Mouse (Mus musculus) embryonic facial prominence, embryonic 13.5 days (tissue): ENCODE data around the gene Rfx4. TPM values are rescaled to one million over a fixed set of nuclear protein-coding genes. Genes with fewer than 3 reads are reported as not detected.

Experiments
- ATAC-seq: fragments of 200-750 bp; cut with Nextera tagmentation; 2 replicates; pipeline ENCODE4 v1.8.0; 2017; ENCODE audit warnings: low read depth; ENCODE audit not compliant: insufficient number of reproducible peaks, insufficient read depth, low FRiP score, low TSS enrichment
- H3K27ac ChIP-seq: fragments of 300-500 bp; sonication (generic); 2 replicates; pipeline ENCODE4 v1.5.1; 2015; ENCODE audit warnings: moderate library complexity, mild to moderate bottlenecking, inconsistent platforms
- H3K27me3 ChIP-seq: fragments of 300-500 bp; sonication (generic); 2 replicates; pipeline ENCODE4 v1.6.1; 2015; ENCODE audit warnings: mild to moderate bottlenecking, inconsistent platforms
- H3K36me3 ChIP-seq: fragments of 300-500 bp; sonication (generic); 2 replicates; pipeline ENCODE4 v1.6.1; 2015; ENCODE audit warnings: mild to moderate bottlenecking, inconsistent platforms
- H3K4me1 ChIP-seq: fragments of 300-500 bp; sonication (generic); 2 replicates; pipeline ENCODE4 v1.6.1; 2015; ENCODE audit warnings: inconsistent platforms
- H3K4me2 ChIP-seq: fragments of 300-500 bp; sonication (generic); 2 replicates; pipeline ENCODE4 v1.6.1; 2015; ENCODE audit warnings: moderate library complexity, mild to moderate bottlenecking, inconsistent platforms
- H3K4me3 ChIP-seq: fragments of 300-500 bp; sonication (generic); 2 replicates; pipeline ENCODE4 v1.5.1; 2015; ENCODE audit warnings: mild to moderate bottlenecking, inconsistent platforms
- H3K9ac ChIP-seq: fragments of 300-500 bp; sonication (generic); 2 replicates; pipeline ENCODE4 v1.6.1; 2015; ENCODE audit warnings: mild to moderate bottlenecking, inconsistent platforms
- H3K9me3 ChIP-seq: fragments of 300-500 bp; sonication (generic); 2 replicates; pipeline ENCODE4 v1.6.1; 2016; ENCODE audit warnings: inconsistent platforms
- WGBS: fragments of 180-500 bp; shearing (Covaris S2); methylation state at CpG from one replicate; pipeline ENCODE4 v1.1.7; 2015; ENCODE audit warnings: mixed read lengths; 5-methylcytosine and 5-hydroxymethylcytosine counted together
- polyA plus RNA-seq: library from polyadenylated mRNA; unstranded; fragments of >200 nt; fragmentation: Nextera tagmentation; extraction: Ambion mirVana; gene quantifications from 2 replicates; pipeline ENCODE4 v1.2.1, GENCODE M21; 2015

Rfx4 gene
- polyA plus RNA-seq, 1 experiment from 2014 or later: 0.44 TPM

GRCm38 (mm10) chr10:84722711-84723110, 33.2 kb upstream of the Rfx4 start:
- ATAC-seq: no peak
- H3K4me2 ChIP-seq: no peak overlapping the region
- H3K36me3 ChIP-seq: peaks cover 57% of the 10 kb centered on the region
- no peak overlapping the region for H3K27ac ChIP-seq
- no peaks in the 10 kb centered on the region for H3K9me3 ChIP-seq
- no peak overlapping the region for H3K9ac ChIP-seq
- WGBS: 77% methylated on average over 12 of the region's 12 CpGs
- H3K4me3 ChIP-seq: no peak overlapping the region
- no peaks in the 10 kb centered on the region for H3K27me3 ChIP-seq
- 0 out of 2 replicates have a peak, but pooled peaks cover 10% of the 10 kb centered on the region for H3K4me1 ChIP-seq

- H3K36me3 ChIP-seq: peaks cover 37% of the 10 kb centered on the region
- ATAC-seq: no peak
- 92% methylated on average over 12 of the region's 12 CpGs for WGBS
Measured at GRCm38 (mm10) chr10:84727005-84727404, 28.9 kb upstream of the Rfx4 start.

GRCm38 (mm10) chr10:84727760-84728159, 28.1 kb upstream of the Rfx4 start:
- peaks cover 29% of the 10 kb centered on the region for H3K36me3 ChIP-seq
- H3K9ac ChIP-seq: no peak overlapping the region
- H3K27me3 ChIP-seq: no peaks in the 10 kb centered on the region
- WGBS: 90% methylated on average over 4 of the region's 4 CpGs
- H3K4me2 ChIP-seq: no peak overlapping the region
- H3K9me3 ChIP-seq: no peaks in the 10 kb centered on the region
- no peak overlapping the region for H3K27ac ChIP-seq
- no peaks in the 10 kb centered on the region for H3K4me1 ChIP-seq
- no peak for ATAC-seq
- no peak overlapping the region for H3K4me3 ChIP-seq

More at GRCm38 (mm10) chr10:84727005-84727404, 28.9 kb upstream of the Rfx4 start:
- Histone ChIP-seq H3K4me3 (no peak overlapping the region), H3K4me1 (no peaks in the 10 kb centered on the region), H3K9me3 (no peaks in the 10 kb centered on the region), H3K4me2 (no peak overlapping the region), H3K9ac (no peak overlapping the region), H3K27me3 (no peaks in the 10 kb centered on the region), H3K27ac (no peak overlapping the region)

- ATAC-seq: no peak
- H3K36me3 ChIP-seq: peaks cover 23% of the 10 kb centered on the region
- H3K27ac ChIP-seq: no peak overlapping the region
- no peak overlapping the region for H3K4me3 ChIP-seq
- H3K27me3 ChIP-seq: 0 out of 2 replicates have a peak, but pooled peaks cover 3% of the 10 kb centered on the region
- peaks cover 11% of the 10 kb centered on the region; the same call in 1 of the 2 replicates for H3K4me1 ChIP-seq
- H3K9ac ChIP-seq: no peak overlapping the region
- 86% methylated on average over 3 of the region's 3 CpGs for WGBS
- no peaks in the 10 kb centered on the region for H3K9me3 ChIP-seq
- no peak overlapping the region for H3K4me2 ChIP-seq
Measured at GRCm38 (mm10) chr10:84730078-84730477, 25.8 kb upstream of the Rfx4 start.

- no peak for ATAC-seq
- H3K9me3 ChIP-seq: no peaks in the 10 kb centered on the region
- H3K4me1 ChIP-seq: peaks cover 11% of the 10 kb centered on the region; the same call in 1 of the 2 replicates
- 76% methylated on average over 9 of the region's 9 CpGs for WGBS
- 0 out of 2 replicates have a peak, but pooled peaks cover 3% of the 10 kb centered on the region for H3K27me3 ChIP-seq
- no peak overlapping the region for H3K4me2 ChIP-seq
- H3K27ac ChIP-seq: no peak overlapping the region
- H3K4me3 ChIP-seq: no peak overlapping the region
- no peak overlapping the region for H3K9ac ChIP-seq
- H3K36me3 ChIP-seq: peaks cover 15% of the 10 kb centered on the region
Measured at GRCm38 (mm10) chr10:84730956-84731355, 24.9 kb upstream of the Rfx4 start.

- Histone ChIP-seq H3K27me3 (0 out of 2 replicates have a peak, but pooled peaks cover 3% of the 10 kb centered on the region), H3K9me3 (no peaks in the 10 kb centered on the region), H3K9ac (no peak overlapping the region), H3K27ac (no peak overlapping the region), H3K4me1 (peaks cover 11% of the 10 kb centered on the region; the same call in 1 of the 2 replicates), H3K4me2 (no peak overlapping the region), H3K36me3 (no peaks in the 10 kb centered on the region), H3K4me3 (no peak overlapping the region)
- ATAC-seq: no peak
- 49% methylated on average over 6 of the region's 6 CpGs for WGBS
Measured at GRCm38 (mm10) chr10:84733511-84733910, 22.4 kb upstream of the Rfx4 start.

- H3K4me2 ChIP-seq: peak overlapping the region; percentile 72
- H3K9me3 ChIP-seq: no peaks in the 10 kb centered on the region
- no peaks in the 10 kb centered on the region for H3K36me3 ChIP-seq
- peaks cover 90% of the 10 kb centered on the region for H3K27me3 ChIP-seq
- H3K4me3 ChIP-seq: peak overlapping the region; percentile 44
- peak overlapping the region; percentile 36; the same call in 1 of the 2 replicates for H3K9ac ChIP-seq
- no peak overlapping the region for H3K27ac ChIP-seq
- ATAC-seq: no peak
- 1% methylated on average over 66 of the region's 66 CpGs for WGBS
- peaks cover 42% of the 10 kb centered on the region for H3K4me1 ChIP-seq
Measured at GRCm38 (mm10) chr10:84754851-84755785, 744 bp upstream of the Rfx4 start.

GRCm38 (mm10) chr10:84756435-84757095, 703 bp downstream of the Rfx4 start:
- H3K4me3 ChIP-seq: peak overlapping the region; percentile 44
- peak overlapping the region; percentile 72 for H3K4me2 ChIP-seq
- ATAC-seq: no peak
- peaks cover 99% of the 10 kb centered on the region for H3K27me3 ChIP-seq
- 0 out of 2 replicates have a peak overlapping the region, but pooled peaks have one; percentile 22 for H3K9ac ChIP-seq
- under 1% methylated on average over 42 of the region's 42 CpGs for WGBS
- H3K27ac ChIP-seq: no peak overlapping the region
- no peaks in the 10 kb centered on the region for H3K9me3 ChIP-seq
- H3K4me1 ChIP-seq: peaks cover 48% of the 10 kb centered on the region
- no peaks in the 10 kb centered on the region for H3K36me3 ChIP-seq

- no peak overlapping the region for H3K4me2 ChIP-seq
- peaks cover 98% of the 10 kb centered on the region for H3K27me3 ChIP-seq
- H3K36me3 ChIP-seq: no peaks in the 10 kb centered on the region
- H3K4me3 ChIP-seq: 0 out of 2 replicates have a peak overlapping the region, but pooled peaks have one; percentile 44
- no peak overlapping the region for H3K9ac ChIP-seq
- H3K9me3 ChIP-seq: no peaks in the 10 kb centered on the region
- WGBS: 4% methylated on average over 22 of the region's 22 CpGs
- ATAC-seq: no peak
- no peak overlapping the region for H3K27ac ChIP-seq
- peaks cover 48% of the 10 kb centered on the region for H3K4me1 ChIP-seq
Measured at GRCm38 (mm10) chr10:84757426-84758199, 1.8 kb downstream of the Rfx4 start.

GRCm38 (mm10) chr10:84758200-84758468, 2.3 kb downstream of the Rfx4 start:
- H3K9me3 ChIP-seq: no peaks in the 10 kb centered on the region
- WGBS: 2% methylated on average over 5 of the region's 5 CpGs
- ATAC-seq: no peak

More at GRCm38 (mm10) chr10:84758200-84758468, 2.3 kb downstream of the Rfx4 start:
- Histone ChIP-seq H3K27me3 (peaks cover 98% of the 10 kb centered on the region), H3K27ac (no peak overlapping the region), H3K4me2 (no peak overlapping the region), H3K9ac (no peak overlapping the region), H3K4me3 (no peak overlapping the region), H3K36me3 (no peaks in the 10 kb centered on the region), H3K4me1 (peaks cover 48% of the 10 kb centered on the region)
